Mouse (Mus musculus) embryonic facial prominence, embryonic 15.5 days (tissue): ENCODE measurements around the gene Msx3. TPM values are rescaled to one million over a fixed set of nuclear protein-coding genes. Genes with fewer than 3 reads are reported as not detected.

Source experiments
- ATAC-seq: fragments of 200-750 bp; cut with Nextera tagmentation; 2 replicates; pipeline ENCODE4 v1.8.0; 2017; ENCODE audit warnings: low read depth, moderate TSS enrichment; ENCODE audit not compliant: insufficient number of reproducible peaks, low FRiP score, low TSS enrichment
- H3K27ac ChIP-seq: fragments of 300-500 bp; sonication (generic); replicated peaks from 2 replicates; pipeline ENCODE4 v1.5.1; 2015; ENCODE audit warnings: mild to moderate bottlenecking, inconsistent platforms
- H3K27me3 ChIP-seq: fragments of 300-500 bp; sonication (generic); 2 replicates; pipeline ENCODE4 v1.6.1; 2015; ENCODE audit warnings: inconsistent platforms
- H3K36me3 ChIP-seq: fragments of 300-500 bp; sonication (generic); 2 replicates; pipeline ENCODE4 v1.6.1; 2015; ENCODE audit warnings: mild to moderate bottlenecking, inconsistent platforms
- H3K4me1 ChIP-seq: fragments of 300-500 bp; sonication (generic); 2 replicates; pipeline ENCODE4 v1.6.1; 2015; ENCODE audit warnings: inconsistent platforms
- H3K4me2 ChIP-seq: fragments of 300-500 bp; sonication (generic); replicated peaks from 2 replicates; pipeline ENCODE4 v1.6.1; 2015; ENCODE audit warnings: mild to moderate bottlenecking, inconsistent platforms
- H3K4me3 ChIP-seq: fragments of 300-500 bp; sonication (generic); replicated peaks from 2 replicates; pipeline ENCODE4 v1.5.1; 2015; ENCODE audit warnings: mild to moderate bottlenecking, inconsistent platforms
- H3K9ac ChIP-seq: fragments of 300-500 bp; sonication (generic); 2 replicates; pipeline ENCODE4 v1.6.1; 2015; ENCODE audit warnings: inconsistent platforms
- H3K9me3 ChIP-seq: fragments of 300-500 bp; sonication (generic); replicated peaks from 2 replicates; pipeline ENCODE4 v1.6.1; 2016; ENCODE audit warnings: inconsistent platforms
- WGBS: fragments of 180-500 bp; shearing (Covaris S2); methylation state at CpG from one replicate; pipeline ENCODE4 v1.1.7; 2015; 5-methylcytosine and 5-hydroxymethylcytosine counted together
- polyA plus RNA-seq: library from polyadenylated mRNA; unstranded; fragments of >200 nt; fragmentation: Nextera tagmentation; extraction: Ambion mirVana; gene quantifications from 2 replicates; pipeline ENCODE4 v1.2.1, GENCODE M21; 2015

The Msx3 gene
- polyA plus RNA-seq, 1 experiment from 2014 or later: not detected

DNA sequence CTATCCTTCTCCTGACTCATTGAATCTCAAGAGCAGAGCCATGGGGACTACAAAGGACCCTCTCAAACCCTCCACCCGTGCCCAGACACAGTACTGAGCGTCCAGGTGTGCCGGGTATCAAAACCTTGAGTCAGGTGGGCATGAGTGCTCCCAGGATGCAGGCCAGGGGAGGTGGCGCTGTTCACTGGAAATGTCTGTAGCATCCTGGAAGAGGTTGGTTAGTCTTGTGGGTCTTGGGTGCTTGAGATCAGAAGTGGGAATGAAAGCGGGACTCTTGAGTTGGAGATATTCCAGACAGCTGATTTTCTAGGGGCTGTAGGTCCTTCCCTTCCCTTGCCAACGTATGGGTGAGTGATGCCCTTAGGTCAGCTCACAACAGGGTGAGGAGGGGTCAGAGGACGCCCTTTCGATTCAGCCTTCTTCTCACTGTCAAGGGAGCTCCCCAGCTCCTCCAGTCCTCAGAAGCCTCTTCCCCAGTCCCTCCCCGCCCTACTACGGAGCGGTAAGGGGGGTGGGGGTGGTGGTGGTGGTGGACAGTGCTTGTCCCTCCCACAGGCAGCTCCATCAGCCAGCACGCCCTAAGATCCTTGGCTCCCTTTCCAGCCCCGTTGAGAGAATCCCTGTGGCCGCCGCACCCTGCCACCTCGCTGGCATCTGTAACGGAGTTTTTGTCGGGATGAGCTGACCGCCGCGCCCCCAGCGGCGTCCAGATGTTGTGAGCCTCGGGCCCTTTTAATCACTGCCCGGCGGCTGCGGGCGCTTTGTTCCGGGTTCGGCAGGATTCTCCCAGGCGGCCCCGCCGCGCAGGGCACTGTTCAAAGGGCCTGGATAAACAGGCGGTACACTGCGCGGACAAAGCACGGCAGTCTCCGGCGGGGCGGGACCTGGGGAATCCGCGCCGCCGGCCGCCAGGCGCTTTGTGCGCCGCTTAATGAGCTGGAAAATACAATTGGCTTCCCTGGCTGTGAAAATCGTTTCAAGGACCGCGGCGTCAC is 8.8 kb upstream of the Msx3 start:
- Histone ChIP-seq H3K4me3 (peak overlapping the region; percentile 46), H3K4me2 (peak overlapping the region; percentile 83), H3K27ac (no peak overlapping the region), H3K36me3 (no peaks in the 10 kb centered on the region), H3K9ac (peak overlapping the region; percentile 39), H3K27me3 (peaks cover 85% of the 10 kb centered on the region), H3K4me1 (peaks cover 28% of the 10 kb centered on the region), H3K9me3 (no peaks in the 10 kb centered on the region)
- WGBS: 3% methylated on average over 53 of the region's 53 CpGs
- no peak for ATAC-seq

DNA sequence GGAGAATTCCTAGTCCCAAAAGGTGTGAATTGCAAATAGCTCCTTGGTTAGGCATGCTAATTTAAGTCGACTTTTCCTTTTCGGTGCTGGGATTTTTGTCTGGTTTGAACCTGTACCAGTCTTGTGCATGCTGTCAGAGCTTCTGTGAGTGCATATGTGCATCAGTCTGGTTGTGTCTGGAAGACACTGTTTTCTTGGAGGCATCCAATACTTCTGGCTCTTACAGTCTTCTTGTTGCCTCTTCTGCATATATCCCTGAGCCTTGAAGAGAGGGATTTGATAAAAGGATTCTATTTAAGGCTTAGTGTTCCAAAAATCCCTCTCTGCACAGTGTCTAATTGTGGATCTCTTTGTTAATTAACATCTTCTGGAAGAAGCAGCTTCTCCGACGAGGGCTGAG is 5.2 kb upstream of the Msx3 start:
- H3K9ac ChIP-seq: no peak overlapping the region
- H3K4me2 ChIP-seq: no peak overlapping the region
- H3K27ac ChIP-seq: no peak overlapping the region
- no peak for ATAC-seq
- no peak overlapping the region for H3K4me3 ChIP-seq
- H3K27me3 ChIP-seq: peaks cover 84% of the 10 kb centered on the region
- peaks cover 21% of the 10 kb centered on the region for H3K4me1 ChIP-seq
- H3K36me3 ChIP-seq: no peaks in the 10 kb centered on the region
- 71% methylated on average over 4 of the region's 4 CpGs for WGBS
- H3K9me3 ChIP-seq: no peaks in the 10 kb centered on the region

DNA sequence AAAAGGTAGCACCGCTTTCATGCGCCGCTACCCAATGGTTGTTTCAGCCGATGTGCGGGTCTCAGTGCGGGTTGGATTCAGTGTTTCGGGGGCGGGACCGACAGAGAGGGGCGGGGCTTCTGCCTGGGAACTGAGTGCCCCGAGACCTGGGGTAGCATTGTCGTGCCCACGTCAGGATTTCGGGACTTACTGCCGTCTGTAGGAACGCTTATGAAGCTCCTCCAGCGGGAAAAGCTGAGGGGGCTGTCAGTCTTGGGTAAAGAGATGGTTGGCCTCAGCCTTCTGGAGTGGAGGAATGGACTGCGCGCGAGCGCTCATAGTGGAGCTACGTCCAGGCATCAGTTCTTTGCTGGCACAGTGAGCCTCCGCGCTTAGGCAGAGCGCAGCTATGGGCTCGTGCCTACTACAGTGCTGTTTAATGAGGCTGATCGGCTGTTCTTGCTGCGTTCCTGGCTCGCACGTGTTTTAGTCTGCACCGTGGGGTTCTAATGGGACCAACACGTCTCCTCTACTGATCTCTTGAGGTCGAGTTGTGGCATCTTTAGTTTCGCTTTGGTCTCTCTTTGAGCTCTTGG is 313 bp upstream of the Msx3 start:
- peak; percentile 75 for ATAC-seq
- Histone ChIP-seq H3K27ac (no peak overlapping the region), H3K36me3 (no peaks in the 10 kb centered on the region), H3K4me1 (peaks cover 25% of the 10 kb centered on the region), H3K4me2 (peak overlapping the region; percentile 83), H3K9ac (no peak overlapping the region), H3K9me3 (no peaks in the 10 kb centered on the region), H3K4me3 (peak overlapping the region; percentile 45), H3K27me3 (peaks cover 95% of the 10 kb centered on the region)
- under 1% methylated on average over 34 of the region's 34 CpGs for WGBS

DNA sequence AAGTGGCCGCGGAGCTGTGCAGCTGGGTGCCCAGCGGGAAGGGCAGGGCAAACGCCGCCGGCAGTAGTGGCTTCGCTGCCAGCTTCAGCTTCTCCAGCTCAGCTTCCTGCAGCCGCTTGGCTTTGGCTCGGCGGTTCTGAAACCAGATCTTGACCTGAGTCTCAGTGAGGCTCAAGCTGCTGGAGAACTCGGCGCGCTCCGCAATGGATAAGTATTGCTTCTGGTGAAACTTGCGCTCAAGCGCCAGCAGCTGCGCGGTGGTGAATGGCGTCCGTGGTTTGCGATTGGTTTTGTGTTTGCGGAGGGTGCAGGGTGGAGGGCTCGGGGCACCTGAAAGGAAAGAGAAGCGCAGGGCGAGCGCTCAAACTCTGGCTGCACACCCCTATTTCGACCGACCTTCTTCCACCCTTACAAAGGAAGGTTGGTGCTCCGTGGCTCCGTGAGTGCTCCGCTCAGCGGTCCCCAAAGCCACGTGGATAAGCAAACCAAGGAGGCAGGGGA is 1.0 kb downstream of the Msx3 start:
- no peaks in the 10 kb centered on the region for H3K9me3 ChIP-seq
- peak overlapping the region; percentile 83 for H3K4me2 ChIP-seq
- H3K9ac ChIP-seq: no peak overlapping the region; the same call in 1 of the 2 replicates
- ATAC-seq: no peak
- H3K27me3 ChIP-seq: peaks cover 92% of the 10 kb centered on the region
- H3K36me3 ChIP-seq: no peaks in the 10 kb centered on the region
- peak overlapping the region; percentile 45 for H3K4me3 ChIP-seq
- no peak overlapping the region for H3K27ac ChIP-seq
- peaks cover 25% of the 10 kb centered on the region for H3K4me1 ChIP-seq
- 1% methylated on average over 33 of the region's 33 CpGs for WGBS

- Histone ChIP-seq H3K9ac (no peak overlapping the region), H3K4me1 (peaks cover 25% of the 10 kb centered on the region), H3K36me3 (peaks cover 2% of the 10 kb centered on the region), H3K4me3 (no peak overlapping the region), H3K27ac (no peak overlapping the region), H3K4me2 (no peak overlapping the region), H3K9me3 (no peaks in the 10 kb centered on the region), H3K27me3 (peaks cover 70% of the 10 kb centered on the region)
- 75% methylated on average over 4 of the region's 4 CpGs for WGBS
- ATAC-seq: no peak
Measured at GRCm38 (mm10) chr7:140045546-140045945, 3.3 kb downstream of the Msx3 start.

DNA sequence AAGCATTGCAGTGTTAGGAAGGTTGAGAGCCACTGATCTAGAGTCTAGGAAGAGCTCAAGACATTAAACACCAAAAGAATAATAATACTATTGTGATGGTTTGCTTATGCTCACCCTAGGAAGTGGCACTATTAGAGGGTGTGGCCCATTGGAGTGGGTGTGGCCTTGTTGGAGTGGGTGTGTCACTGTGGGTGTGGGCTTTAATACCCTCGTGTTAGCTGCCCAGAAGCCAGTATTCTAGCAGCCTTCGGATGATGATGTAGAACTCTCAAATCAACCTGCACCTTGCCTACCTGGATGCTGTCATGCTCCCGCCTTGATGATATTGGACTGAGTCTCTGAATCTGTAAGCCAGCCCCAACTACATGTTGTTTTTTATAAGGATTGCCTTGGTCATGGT is 6.2 kb downstream of the Msx3 start:
- Histone ChIP-seq H3K4me2 (no peak overlapping the region), H3K4me1 (peaks cover 3% of the 10 kb centered on the region), H3K9ac (no peak overlapping the region), H3K36me3 (peaks cover 22% of the 10 kb centered on the region), H3K27me3 (peaks cover 41% of the 10 kb centered on the region), H3K4me3 (no peak overlapping the region), H3K27ac (no peak overlapping the region), H3K9me3 (no peaks in the 10 kb centered on the region)
- WGBS: 57% methylated on average over 3 of the region's 3 CpGs
- no peak for ATAC-seq

- H3K27ac ChIP-seq: no peak overlapping the region
- peak overlapping the region; percentile 73 for H3K4me3 ChIP-seq
- H3K9me3 ChIP-seq: no peaks in the 10 kb centered on the region
- 43% methylated on average over 3 of the region's 3 CpGs for WGBS
- peaks cover 18% of the 10 kb centered on the region for H3K4me1 ChIP-seq
- H3K9ac ChIP-seq: peak overlapping the region; percentile 89; the same call in 1 of the 2 replicates
- H3K36me3 ChIP-seq: peaks cover 38% of the 10 kb centered on the region
- no peaks in the 10 kb centered on the region for H3K27me3 ChIP-seq
- H3K4me2 ChIP-seq: peak overlapping the region; percentile 88
- no peak for ATAC-seq
Measured at GRCm38 (mm10) chr7:140037171-140037555, 11.7 kb downstream of the Msx3 start.

DNA sequence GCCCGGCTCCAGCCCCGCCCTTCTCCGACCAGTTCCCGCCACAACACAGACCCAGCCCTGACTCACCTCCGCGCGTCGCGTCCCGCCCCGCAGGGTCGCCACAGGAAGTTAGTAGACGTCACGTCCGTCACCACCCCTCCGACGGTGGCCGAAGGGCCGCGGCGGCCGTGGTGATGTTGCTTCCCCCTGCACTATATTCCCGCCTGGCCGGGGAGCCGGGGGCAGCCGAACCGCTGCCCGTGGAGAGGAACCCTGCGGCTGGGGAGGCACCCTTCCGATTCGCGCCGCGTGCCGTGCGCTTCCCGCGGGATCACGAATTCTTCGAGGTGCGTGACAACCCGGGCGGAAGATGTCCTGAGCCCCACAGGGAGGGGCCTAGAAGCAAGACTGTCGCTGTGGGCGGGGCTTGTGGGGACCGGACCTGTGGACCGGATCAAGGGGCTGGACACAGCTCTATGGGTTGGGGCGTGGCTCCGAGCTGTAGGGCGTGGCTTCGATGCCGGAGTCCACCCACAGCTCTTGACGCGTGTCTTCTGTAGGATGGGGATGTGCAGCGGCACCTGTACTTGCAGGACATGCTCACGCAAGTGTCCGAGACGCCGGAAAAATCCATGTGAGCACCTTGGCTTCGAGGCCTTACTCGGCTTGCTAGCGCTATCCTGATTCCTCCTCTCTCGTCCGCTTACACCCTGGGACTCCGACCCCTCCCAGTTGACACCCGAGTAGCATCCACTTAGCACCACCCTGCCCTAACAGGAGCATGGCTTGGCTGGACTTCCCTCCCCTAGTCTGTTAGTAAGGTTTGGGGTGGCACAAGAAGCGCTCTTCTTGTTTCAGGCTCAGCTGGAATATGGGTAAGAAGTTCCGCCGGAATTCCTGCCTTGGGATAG is 12.4 kb downstream of the Msx3 start, which contains the start of the genes Zfp511 and Tubgcp2:
Zfp511 (plus strand) TSS at position 111 of the 890 bp plus-strand sequence.
Tubgcp2 (minus strand) TSS at position 389 of the 890 bp plus-strand sequence.
- H3K9ac ChIP-seq: peak within 1 kb of the TSS; percentile 89

DNA sequence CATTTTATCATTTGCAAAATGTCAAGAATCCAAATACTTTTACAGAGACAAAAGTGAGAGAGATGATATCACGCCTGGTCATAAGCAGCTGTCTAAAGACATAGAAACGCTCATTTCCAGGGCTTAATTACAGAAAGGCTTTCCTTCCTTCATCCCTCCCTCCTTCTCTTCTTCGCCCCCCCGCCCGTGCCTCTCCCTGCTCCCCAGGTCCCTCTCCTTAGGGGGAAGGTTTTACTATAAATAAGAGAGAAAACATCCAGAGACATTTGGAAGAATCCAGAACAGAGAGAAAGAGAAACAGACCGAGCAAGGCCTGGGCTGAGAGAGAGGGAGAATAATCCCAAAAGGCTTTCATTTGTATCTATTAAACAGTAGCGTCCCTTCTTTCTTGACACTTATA is 13.4 kb downstream of the Msx3 start:
- Histone ChIP-seq H3K36me3 (peaks cover 50% of the 10 kb centered on the region), H3K9ac (peak overlapping the region; percentile 89), H3K4me3 (peak overlapping the region; percentile 73), H3K9me3 (no peaks in the 10 kb centered on the region), H3K4me2 (peak overlapping the region; percentile 88), H3K4me1 (peaks cover 18% of the 10 kb centered on the region), H3K27ac (peak overlapping the region; percentile 94), H3K27me3 (no peaks in the 10 kb centered on the region)
- ATAC-seq: no peak
- 9% methylated on average over 7 of the region's 7 CpGs for WGBS

More for the DNA sequence above, 12.4 kb downstream of the Msx3 start, which contains the start of the genes Zfp511 and Tubgcp2:
- Histone ChIP-seq H3K27ac (peak within 1 kb of the TSS; percentile 94), H3K36me3 (peaks cover 42% of the 10 kb centered on the region), H3K4me3 (peak within 1 kb of the TSS; percentile 73), H3K4me1 (peaks cover 18% of the 10 kb centered on the region), H3K9me3 (no peaks in the 10 kb centered on the region), H3K4me2 (peak within 1 kb of the TSS; percentile 88), H3K27me3 (no peaks in the 10 kb centered on the region)
- peak; percentile 96 for ATAC-seq
- WGBS: 2% methylated on average over 68 of the region's 69 CpGs

GRCm38 (mm10) chr7:140033386-140033785 is 15.5 kb downstream of the Msx3 start:
- H3K4me2 ChIP-seq: no peak overlapping the region
- no peak overlapping the region for H3K4me3 ChIP-seq
- H3K27ac ChIP-seq: no peak overlapping the region
- no peak for ATAC-seq
- no peaks in the 10 kb centered on the region for H3K27me3 ChIP-seq
- H3K9ac ChIP-seq: no peak overlapping the region
- H3K4me1 ChIP-seq: peaks cover 18% of the 10 kb centered on the region
- 95% methylated on average over 9 of the region's 9 CpGs for WGBS
- no peaks in the 10 kb centered on the region for H3K9me3 ChIP-seq
- peaks cover 55% of the 10 kb centered on the region for H3K36me3 ChIP-seq
